21 mouse cellular contexts compared by ENCODE assay signal in genomic region chr1:70073440-70073839, GRCm38 (mm10).
DNase-seq lines count a peak whose midpoint lies in the region; ATAC-seq and TF ChIP-seq lines count a peak whose summit lies in the region.
"Had no signal": no experiment of that assay in that cellular context is flagged by ENCODE, and none has a peak within 500 bp of the region (broad histone marks: within the 10 kb centered on the region; RNA-seq: fewer than 3 reads in every experiment).

No protein-coding gene starts in this region.

- no peaks in the 10 kb centered on the region for H3K9me3 ChIP-seq in midbrain, embryonic 12.5 days
- no peaks in the 10 kb centered on the region for H3K9me3 ChIP-seq in midbrain, embryonic 16.5 days (replicated peaks; ENCODE audit: control insufficient read depth, low read length, poor library complexity, severe bottlenecking)
- no peaks in the 10 kb centered on the region for H3K9me3 ChIP-seq in midbrain, postnatal 0 days (ENCODE audit: low read length)
- H3K9me3 ChIP-seq: embryonic facial prominence, embryonic 12.5 days; heart, embryonic 13.5 days; kidney, embryonic 15.5 days; limb, embryonic 10.5 days had no signal

- no peak overlapping the region for H3K4me2 ChIP-seq in midbrain, embryonic 12.5 days (replicated peaks)
- H3K4me2 ChIP-seq in midbrain, embryonic 16.5 days (ENCODE audit: low read length): no peak overlapping the region
- no peak overlapping the region for H3K4me2 ChIP-seq in midbrain, postnatal 0 days (ENCODE audit: low read depth, low read length, poor library complexity, severe bottlenecking)
- H3K4me2 ChIP-seq: embryonic facial prominence, embryonic 12.5 days; heart, embryonic 13.5 days; kidney, embryonic 15.5 days had no signal

- H3K9ac ChIP-seq in midbrain, embryonic 12.5 days (replicated peaks): no peak overlapping the region
- H3K9ac ChIP-seq in midbrain, embryonic 16.5 days (ENCODE audit: low read depth, low read length): no peak overlapping the region
- no peak overlapping the region for H3K9ac ChIP-seq in midbrain, postnatal 0 days (replicated peaks; ENCODE audit: low read length, poor library complexity, severe bottlenecking)
- H3K9ac ChIP-seq: embryonic facial prominence, embryonic 12.5 days; heart, embryonic 13.5 days; kidney, embryonic 15.5 days had no signal

- H3K4me1 ChIP-seq in midbrain, embryonic 12.5 days: no peaks in the 10 kb centered on the region
- no peaks in the 10 kb centered on the region; the same call in 1 of the 2 replicates for H3K4me1 ChIP-seq in midbrain, embryonic 16.5 days (ENCODE audit: control insufficient read depth, insufficient read depth, low read length)
- H3K4me1 ChIP-seq in midbrain, postnatal 0 days (ENCODE audit: insufficient read depth, low read length): no peaks in the 10 kb centered on the region
- H3K4me1 ChIP-seq: embryonic facial prominence, embryonic 12.5 days; kidney, embryonic 15.5 days; limb, embryonic 10.5 days had no signal

- WGBS in midbrain, embryonic 12.5 days: 21% methylated on average over 6 of the region's 6 CpGs
- WGBS in midbrain, embryonic 16.5 days: 8% methylated on average over 6 of the region's 6 CpGs
- 26% methylated on average over 6 of the region's 6 CpGs for WGBS in midbrain, postnatal 0 days

- peak; percentile 38 for DNase-seq in embryo, embryonic 10 days (ENCODE audit: low spot score)
- no peak for DNase-seq in embryo, embryonic 9.5 days (ENCODE audit: extremely low spot score)
- DNase-seq in embryo, embryonic 11 days: peak; percentile 27
- peak; percentile 22 for DNase-seq in midbrain, postnatal 0 days (ENCODE audit: low spot score)
- no peak for DNase-seq in kidney, postnatal 25 days
- DNase-seq: adrenal gland, postnatal 25 days; gastrocnemius, postnatal 36 days; heart, adult 2 months; heart, postnatal 14 days; liver; lung, postnatal 4 days; right cerebral cortex, postnatal 25 days; spleen, adult 18-20 months had no signal

- no peak for TF ChIP-seq CTCF in midbrain, postnatal 0 days (IDR thresholded peaks at IDR 0.05)

- no peak overlapping the region for H3K4me3 ChIP-seq in midbrain, embryonic 12.5 days
- no peak overlapping the region for H3K4me3 ChIP-seq in midbrain, embryonic 16.5 days (ENCODE audit: low read depth, low read length)
- no peak overlapping the region for H3K4me3 ChIP-seq in midbrain, postnatal 0 days (ENCODE audit: low read depth, low read length)
- H3K4me3 ChIP-seq: embryonic facial prominence, embryonic 12.5 days; heart, adult 2 months; heart, embryonic 13.5 days; kidney, embryonic 15.5 days; limb, embryonic 10.5 days had no signal

- ATAC-seq in midbrain, embryonic 12.5 days (ENCODE audit: low FRiP score, low read depth): peak; percentile 66; the same call in 1 of the 2 replicates
- no peak for ATAC-seq in midbrain, embryonic 16.5 days
- ATAC-seq in midbrain, postnatal 0 days (ENCODE audit: low FRiP score): no peak
- ATAC-seq: CD4-positive, CD25-positive, alpha-beta regulatory T cell, adult 4 months; intestine, postnatal 0 days had no signal

- no peak overlapping the region for H3K27ac ChIP-seq in midbrain, embryonic 12.5 days (replicated peaks)
- no peak overlapping the region for H3K27ac ChIP-seq in midbrain, embryonic 16.5 days (ENCODE audit: low read length)
- no peak overlapping the region for H3K27ac ChIP-seq in midbrain, postnatal 0 days (ENCODE audit: low read depth, low read length)
- H3K27ac ChIP-seq: embryonic facial prominence, embryonic 12.5 days; heart, adult 2 months; heart, embryonic 13.5 days; kidney, embryonic 15.5 days; limb, embryonic 10.5 days had no signal

- no peaks in the 10 kb centered on the region for H3K27me3 ChIP-seq in midbrain, embryonic 12.5 days
- H3K27me3 ChIP-seq in midbrain, embryonic 16.5 days (ENCODE audit: control insufficient read depth, insufficient read depth, low read depth, low read length): no peaks in the 10 kb centered on the region
- no peaks in the 10 kb centered on the region for H3K27me3 ChIP-seq in midbrain, postnatal 0 days (ENCODE audit: insufficient read depth, low read length)
- H3K27me3 ChIP-seq: embryonic facial prominence, embryonic 12.5 days; heart, embryonic 13.5 days; kidney, embryonic 15.5 days had no signal

- no peaks in the 10 kb centered on the region for H3K36me3 ChIP-seq in midbrain, embryonic 12.5 days
- no peaks in the 10 kb centered on the region for H3K36me3 ChIP-seq in midbrain, embryonic 16.5 days (ENCODE audit: control insufficient read depth, insufficient read depth, low read length)
- H3K36me3 ChIP-seq in midbrain, postnatal 0 days (ENCODE audit: insufficient read depth, low read length): no peaks in the 10 kb centered on the region
- H3K36me3 ChIP-seq: embryonic facial prominence, embryonic 12.5 days; heart, embryonic 13.5 days; kidney, embryonic 15.5 days; limb, embryonic 10.5 days had no signal

Comparison
In these comparisons a context has a peak if more than half of its experiments do, and no peak if none do; other contexts are left out.
1. DNase-seq: peak in embryo, embryonic 10 days (single experiment), embryo, embryonic 11 days (single experiment) and midbrain, postnatal 0 days (single experiment); none in embryo, embryonic 9.5 days (single experiment) and kidney, postnatal 25 days (0 of 2).